Mouse (Mus musculus) midbrain, embryonic 13.5 days (tissue): Measurements from ENCODE around the gene Gpr55. TPM values are rescaled to one million over a fixed set of nuclear protein-coding genes. Genes with fewer than 3 reads are reported as not detected.

Source experiments
- ATAC-seq: fragments of 200-750 bp; cut with Nextera tagmentation; 2 replicates; pipeline ENCODE4 v1.8.0; 2017; ENCODE audit warnings: mild to moderate bottlenecking, moderate TSS enrichment, moderate library complexity
- H3K27ac ChIP-seq: fragments of 300-500 bp; sonication (generic); 2 replicates; pipeline ENCODE4 v1.5.1; 2015; ENCODE audit warnings: inconsistent platforms, mild to moderate bottlenecking, moderate library complexity
- H3K27me3 ChIP-seq: fragments of 300-500 bp; sonication (generic); 2 replicates; pipeline ENCODE4 v1.6.1; 2015; ENCODE audit warnings: mild to moderate bottlenecking, inconsistent platforms
- H3K36me3 ChIP-seq: fragments of 300-500 bp; sonication (generic); 2 replicates; pipeline ENCODE4 v1.6.1; 2015; ENCODE audit warnings: mild to moderate bottlenecking, inconsistent platforms
- H3K4me1 ChIP-seq: fragments of 300-500 bp; sonication (generic); replicated peaks from 2 replicates; pipeline ENCODE4 v1.6.1; 2015; ENCODE audit warnings: inconsistent platforms
- H3K4me2 ChIP-seq: fragments of 300-500 bp; sonication (generic); replicated peaks from 2 replicates; pipeline ENCODE4 v1.6.1; 2015; ENCODE audit warnings: moderate library complexity, mild to moderate bottlenecking, inconsistent platforms
- H3K4me3 ChIP-seq: fragments of 300-500 bp; sonication (generic); replicated peaks from 2 replicates; pipeline ENCODE4 v1.5.1; 2015; ENCODE audit warnings: mild to moderate bottlenecking, inconsistent platforms
- H3K9ac ChIP-seq: fragments of 300-500 bp; sonication (generic); replicated peaks from 2 replicates; pipeline ENCODE4 v1.6.1; 2015; ENCODE audit warnings: mild to moderate bottlenecking, inconsistent platforms
- H3K9me3 ChIP-seq: fragments of 300-500 bp; sonication (generic); 2 replicates; pipeline ENCODE4 v1.6.1; 2016; ENCODE audit warnings: mild to moderate bottlenecking, inconsistent platforms
- WGBS: fragments of 180-500 bp; shearing (Covaris S2); methylation state at CpG from one replicate; pipeline ENCODE4 v1.1.7; 2015; 5-methylcytosine and 5-hydroxymethylcytosine counted together
- polyA plus RNA-seq: library from polyadenylated mRNA; unstranded; fragments of >200 nt; fragmentation: Nextera tagmentation; extraction: Ambion mirVana; gene quantifications from 2 replicates; pipeline ENCODE4 v1.2.1, GENCODE M21; 2015

Gene Gpr55
- polyA plus RNA-seq, 1 experiment from 2014 or later: 0.07 TPM

- under 1% methylated on average over 30 of the region's 30 CpGs for WGBS
- peak overlapping the region; percentile 86 for H3K4me3 ChIP-seq
- peak; percentile 46 for ATAC-seq
- no peaks in the 10 kb centered on the region for H3K27me3 ChIP-seq
- H3K4me1 ChIP-seq: peaks cover 53% of the 10 kb centered on the region
- H3K9me3 ChIP-seq: no peaks in the 10 kb centered on the region
- no peaks in the 10 kb centered on the region for H3K36me3 ChIP-seq
- H3K4me2 ChIP-seq: peak overlapping the region; percentile 88
- H3K27ac ChIP-seq: peak overlapping the region; percentile 89
- peak overlapping the region; percentile 88 for H3K9ac ChIP-seq
Measured at GRCm38 (mm10) chr1:85894748-85895360, 66.0 kb downstream of the Gpr55 start.

DNA sequence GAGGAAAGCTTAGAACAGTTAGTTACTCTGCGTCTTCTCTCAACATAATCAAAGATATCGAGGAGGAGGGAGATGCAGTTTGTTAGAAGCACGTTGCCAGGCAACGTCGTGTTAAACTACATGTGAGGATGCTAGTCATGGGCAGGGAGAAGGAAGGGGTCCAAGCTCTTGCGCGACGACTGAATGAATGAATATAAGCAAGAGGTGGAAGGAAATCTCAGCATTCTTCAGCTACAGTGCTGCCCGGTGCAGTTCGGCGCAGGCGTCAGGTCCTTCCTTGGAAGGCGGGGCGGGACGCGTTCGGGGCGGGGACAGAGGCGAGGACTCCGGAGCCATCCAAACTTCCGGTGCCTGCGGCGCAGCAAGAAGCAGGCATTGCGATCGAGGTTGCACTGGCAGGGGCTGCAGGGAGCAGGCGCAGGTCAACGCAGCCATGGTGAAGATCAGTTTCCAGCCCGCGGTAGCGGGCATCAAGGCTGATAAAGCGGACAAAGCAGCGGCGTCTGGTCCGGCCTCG lies 66.5 kb downstream of the Gpr55 start, which contains the start of gene Itm2c:
Itm2c (plus strand) TSS at position 51 of the 517 bp plus-strand sequence.
- Histone ChIP-seq H3K36me3 (no peaks in the 10 kb centered on the region), H3K27me3 (no peaks in the 10 kb centered on the region), H3K9ac (peak within 1 kb of the TSS; percentile 88), H3K4me2 (peak within 1 kb of the TSS; percentile 88), H3K4me3 (peak within 1 kb of the TSS; percentile 86), H3K4me1 (peaks cover 47% of the 10 kb centered on the region), H3K27ac (peak within 1 kb of the TSS; percentile 89), H3K9me3 (no peaks in the 10 kb centered on the region)
- ATAC-seq: peak; percentile 88
- whole genome bisulfite sequencing: under 1% methylated on average over 35 of the region's 35 CpGs

Other genes starting within 250 kb of the Gpr55 start
- 0.59 and 0.90 TPM in 2 replicates for gene A630001G21Rik, start 182.4 kb downstream of the Gpr55 start, polyA plus RNA-seq
- 52.1 and 54.9 TPM in 2 replicates for gene Cab39, start 167.6 kb downstream of the Gpr55 start, polyA plus RNA-seq
- gene Itm2c, start 66.7 kb downstream of the Gpr55 start, polyA plus RNA-seq: 179 and 201 TPM in 2 replicates
- gene 4933407L21Rik, start 32.5 kb downstream of the Gpr55 start, polyA plus RNA-seq: 6.4 and 6.5 TPM in 2 replicates
- gene Spata3, start 55.8 kb upstream of the Gpr55 start, polyA plus RNA-seq: 0.27 TPM in 1 of 2 replicates, not detected in the other
- gene 2810459M11Rik, start 84.9 kb upstream of the Gpr55 start, polyA plus RNA-seq: 2.3 and 2.5 TPM in 2 replicates
- gene Psmd1, start 103.4 kb upstream of the Gpr55 start, polyA plus RNA-seq: 188 and 201 TPM in 2 replicates
- gene Htr2b, start 151.0 kb upstream of the Gpr55 start, polyA plus RNA-seq: 0.15 and 0.28 TPM in 2 replicates
- 0.30 TPM in 1 of 2 replicates, not detected in the other for gene Gm21972, start 172.6 kb upstream of the Gpr55 start, polyA plus RNA-seq
- gene Armc9, start 193.8 kb upstream of the Gpr55 start, polyA plus RNA-seq: 37.2 and 37.4 TPM in 2 replicates